Mouse (Mus musculus) thymus, adult 2 months (tissue): ENCODE measurements at regions not wholly inside any gene's neighbourhood (a gene's known extent, or its start where the extent isn't known, plus 50 kb on each side); places are given as distances from the start of the nearest gene placed in this dataset.

Experiments used
- DNase-seq: peaks from one replicate; pipeline ENCODE4 v3.0.0; 2021
- H3K27ac ChIP-seq: fragments of 200-500 bp; 2 replicates; pipeline ENCODE4 v1.5.1; 2012; ENCODE audit warnings: low read length, control low read depth; ENCODE audit not compliant: control insufficient read depth, insufficient read depth
- H3K27me3 ChIP-seq: fragments of 200-500 bp; 2 replicates; pipeline ENCODE4 v1.6.1; 2012; ENCODE audit warnings: mild to moderate bottlenecking, low read length, moderate library complexity, mixed read lengths; ENCODE audit not compliant: control insufficient read depth, insufficient read depth
- H3K36me3 ChIP-seq: fragments of 200-500 bp; 2 replicates; pipeline ENCODE4 v1.6.1; 2012; ENCODE audit warnings: mild to moderate bottlenecking, low read length, moderate library complexity; ENCODE audit not compliant: control insufficient read depth, insufficient read depth
- H3K4me1 ChIP-seq: fragments of 200-500 bp; replicated peaks from 2 replicates; pipeline ENCODE4 v1.6.1; 2012; ENCODE audit warnings: low read length; ENCODE audit not compliant: control insufficient read depth, insufficient read depth
- H3K4me3 ChIP-seq: fragments of 200-500 bp; 2 replicates; pipeline ENCODE4 v1.5.1; 2012; ENCODE audit warnings: mild to moderate bottlenecking, low read length, control low read depth, moderate library complexity; ENCODE audit not compliant: control insufficient read depth, insufficient read depth
- CTCF ChIP-seq: fragments of 200-500 bp; IDR thresholded peaks from 2 replicates; pipeline ENCODE4 v1.5.1; 2012; ENCODE audit warnings: mild to moderate bottlenecking, control low read depth, low read length, moderate library complexity, borderline replicate concordance; ENCODE audit not compliant: control insufficient read depth, poor library complexity, insufficient read depth; ENCODE audit errors: extremely low read depth
- POLR2A ChIP-seq: fragments of 200-500 bp; IDR thresholded peaks from 2 replicates; pipeline ENCODE4 v1.6.1; 2012; ENCODE audit warnings: mild to moderate bottlenecking, low read length, control low read depth, moderate library complexity; ENCODE audit not compliant: control insufficient read depth, poor library complexity, insufficient read depth; ENCODE audit errors: extremely low read depth
- WGBS: fragments of 180-500 bp; shearing (Covaris S2); methylation state at CpG from one replicate; pipeline ENCODE4 v1.1.7; 2018; 5-methylcytosine and 5-hydroxymethylcytosine counted together

DNA sequence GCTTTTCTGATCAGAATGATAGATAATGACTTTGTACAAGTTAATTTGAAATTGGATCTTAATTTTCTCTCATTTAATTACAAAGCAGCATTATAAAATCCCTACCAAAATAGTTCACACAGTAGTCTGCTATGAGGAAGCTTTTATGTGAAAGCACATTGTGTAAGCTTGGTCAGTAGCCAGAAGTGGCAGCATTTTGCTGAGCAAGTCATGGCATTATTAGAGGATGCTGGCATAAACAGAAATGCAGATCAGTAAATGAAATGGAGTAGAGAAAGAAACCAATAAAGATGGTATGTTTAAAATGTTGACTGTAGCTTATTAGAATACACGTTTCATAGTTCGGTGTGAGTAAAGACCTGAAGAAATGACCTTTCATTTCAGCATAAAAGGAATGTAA is 104.4 kb upstream of the Diaph2 start:
- TF ChIP-seq POLR2A (no peak), CTCF (no peak)
- H3K36me3 ChIP-seq, result no peaks in the 10 kb centered on the region
- H3K27me3 ChIP-seq, result no peaks in the 10 kb centered on the region
- no peaks in the 10 kb centered on the region for H3K4me1 ChIP-seq
- 94% methylated on average over 2 of the region's 2 CpGs for WGBS
- H3K27ac ChIP-seq, result no peak overlapping the region
- no peak for DNase-seq
- no peak overlapping the region for H3K4me3 ChIP-seq

- Histone ChIP-seq H3K4me3 (no peak overlapping the region), H3K27me3 (no peaks in the 10 kb centered on the region), H3K27ac (no peak overlapping the region), H3K4me1 (no peaks in the 10 kb centered on the region), H3K36me3 (no peaks in the 10 kb centered on the region)
- no peak for DNase-seq
- TF ChIP-seq CTCF, result no peak
- no peak for TF ChIP-seq POLR2A
Observed at GRCm38 (mm10) chrX:129656906-129657305, 92.6 kb upstream of the Diaph2 start.

- peak; percentile 31 for DNase-seq
- 0% methylated on average over 1 of the region's 1 CpGs for WGBS
Observed at GRCm38 (mm10) chrX:129690677-129691076, 58.9 kb upstream of the Diaph2 start.

More at GRCm38 (mm10) chrX:129690677-129691076, 58.9 kb upstream of the Diaph2 start:
- Histone ChIP-seq H3K27ac (peak overlapping the region; percentile 76), H3K36me3 (no peaks in the 10 kb centered on the region), H3K4me3 (no peak overlapping the region), H3K27me3 (no peaks in the 10 kb centered on the region), H3K4me1 (peaks cover 4% of the 10 kb centered on the region)
- TF ChIP-seq POLR2A, result no peak
- no peak for TF ChIP-seq CTCF
